Mouse (Mus musculus) MEL (cell line): ENCODE measurements around the gene Ptprf. TPM values are rescaled to one million over a fixed set of nuclear protein-coding genes. Genes with fewer than 3 reads are reported as not detected.
A peak's percentile ranks its signal among the peaks of the same experiment; 100 is the strongest.

Experiments
- DNase-seq: peaks from one replicate; pipeline ENCODE4 v3.0.0; 2011; ENCODE audit warnings: low read depth, low spot score
- H3K27ac ChIP-seq: 2 replicates; pipeline ENCODE4 v1.5.1; 2012; ENCODE audit warnings: low read depth, mild to moderate bottlenecking, control low read depth, low read length, moderate library complexity; ENCODE audit not compliant: control insufficient read depth
- H3K27me3 ChIP-seq, 2 experiments: fragments of 150-350 bp in 1 of 2; sonication (generic) in 1 of 2; 2 replicates each; pipeline ENCODE4 v1.6.1; 2012; ENCODE audit warnings: low read length in 2 of 2, mild to moderate bottlenecking in 2 of 2, improper control_type of control experiment in 1 of 2, moderate library complexity in 1 of 2; ENCODE audit not compliant: insufficient read depth in 2 of 2, control insufficient read depth in 1 of 2
- H3K36me3 ChIP-seq, 2 experiments: 2 replicates each; pipeline ENCODE4 v1.6.1; 2012 to 2014; ENCODE audit warnings: low read length in 2 of 2, improper control_type of control experiment in 1 of 2, inconsistent platforms in 1 of 2, mild to moderate bottlenecking in 1 of 2; ENCODE audit not compliant: insufficient read depth in 2 of 2, control insufficient read depth in 1 of 2
- H3K4me1 ChIP-seq, 2 experiments: fragments of 150-350 bp in 1 of 2; sonication (generic) in 1 of 2; 2 replicates each; pipeline ENCODE4 v1.6.1; 2012; ENCODE audit warnings: low read length in 2 of 2, improper control_type of control experiment in 1 of 2, mild to moderate bottlenecking in 1 of 2; ENCODE audit not compliant: insufficient read depth in 2 of 2, control insufficient read depth in 1 of 2
- H3K4me3 ChIP-seq, 2 experiments: fragments of 150-350 bp in 1 of 2; sonication (generic) in 1 of 2; 2 replicates each; pipeline ENCODE4 v1.5.1; 2012; ENCODE audit warnings: low read depth in 2 of 2, low read length in 2 of 2, mild to moderate bottlenecking in 2 of 2, moderate library complexity in 2 of 2, control low read depth in 1 of 2, improper control_type of control experiment in 1 of 2; ENCODE audit not compliant: control insufficient read depth in 1 of 2, insufficient read depth in 1 of 2
- H3K79me2 ChIP-seq: 2 replicates; pipeline ENCODE4 v1.6.1; 2012; ENCODE audit warnings: mild to moderate bottlenecking, low read length, moderate library complexity; ENCODE audit not compliant: control insufficient read depth, poor library complexity, insufficient read depth
- H3K9ac ChIP-seq: 2 replicates; pipeline ENCODE4 v1.6.1; 2012; ENCODE audit warnings: low read depth, mild to moderate bottlenecking, control low read depth, low read length, moderate library complexity; ENCODE audit not compliant: control insufficient read depth, poor library complexity, severe bottlenecking
- H3K9me3 ChIP-seq: fragments of 150-350 bp; sonication (generic); replicated peaks from 2 replicates; pipeline ENCODE4 v1.6.1; 2012; ENCODE audit warnings: mild to moderate bottlenecking, low read length, improper control_type of control experiment, moderate library complexity; ENCODE audit not compliant: insufficient read depth
- BHLHE40 ChIP-seq: IDR thresholded peaks from 2 replicates; pipeline ENCODE4 v1.6.1; 2012; ENCODE audit warnings: low read depth, mild to moderate bottlenecking, inconsistent platforms, low read length, improper control_type of control experiment, borderline replicate concordance
- CHD2 ChIP-seq: IDR thresholded peaks from 2 replicates; pipeline ENCODE4 v1.6.1; 2011; ENCODE audit warnings: low read length, improper control_type of control experiment
- CTCF ChIP-seq, 3 experiments: IDR thresholded peaks in 2 of 3; conservative IDR thresholded peaks in 1 of 3; 2 replicates each; pipeline ENCODE4 v1.5.1; 2011 to 2012; ENCODE audit warnings: low read length in 3 of 3, low read depth in 2 of 3, mild to moderate bottlenecking in 2 of 3, improper control_type of control experiment in 1 of 3, inconsistent platforms in 1 of 3, mixed read lengths in 1 of 3, moderate library complexity in 1 of 3; ENCODE audit not compliant: control insufficient read depth in 1 of 3, insufficient read depth in 1 of 3, poor library complexity in 1 of 3, severe bottlenecking in 1 of 3
- ELF1 ChIP-seq: IDR thresholded peaks from 2 replicates; pipeline ENCODE4 v1.6.1; 2014; ENCODE audit warnings: low read depth, mild to moderate bottlenecking, inconsistent platforms, low read length, improper control_type of control experiment, moderate library complexity
- ETS1 ChIP-seq: IDR thresholded peaks from 2 replicates; pipeline ENCODE4 v1.6.1; 2012; ENCODE audit warnings: low read depth, mild to moderate bottlenecking, inconsistent platforms, low read length, improper control_type of control experiment, moderate library complexity
- GATA1 ChIP-seq: IDR thresholded peaks from 2 replicates; pipeline ENCODE4 v1.6.1; 2011; ENCODE audit warnings: low read depth, low read length, improper control_type of control experiment
- MAX ChIP-seq: IDR thresholded peaks from 2 replicates; pipeline ENCODE4 v1.6.1; 2011; ENCODE audit warnings: low read length, improper control_type of control experiment
- POLR2A ChIP-seq, 2 experiments: IDR thresholded peaks; 2 replicates each; pipeline ENCODE4 v1.6.1; 2011 to 2012; ENCODE audit warnings: low read length in 2 of 2, mild to moderate bottlenecking in 2 of 2, control low read depth in 1 of 2, improper control_type of control experiment in 1 of 2, low read depth in 1 of 2, moderate library complexity in 1 of 2; ENCODE audit not compliant: control insufficient read depth in 1 of 2, insufficient read depth in 1 of 2, poor library complexity in 1 of 2
- POLR2AphosphoS2 ChIP-seq: IDR thresholded peaks from 2 replicates; pipeline ENCODE4 v1.6.1; 2011; ENCODE audit warnings: low read length, improper control_type of control experiment
- POLR2AphosphoS5 ChIP-seq: IDR thresholded peaks from 2 replicates; pipeline ENCODE4 v1.6.1; 2012; ENCODE audit warnings: low read depth, borderline replicate concordance, mild to moderate bottlenecking, inconsistent platforms, low read length, moderate library complexity, mixed read lengths
- RAD21 ChIP-seq: IDR thresholded peaks from 2 replicates; pipeline ENCODE4 v1.6.1; 2011; ENCODE audit warnings: mild to moderate bottlenecking, low read depth, low read length, improper control_type of control experiment
- SMC3 ChIP-seq: IDR thresholded peaks from 2 replicates; pipeline ENCODE4 v1.6.1; 2011; ENCODE audit warnings: low read depth, low read length, improper control_type of control experiment
- TBP ChIP-seq: IDR thresholded peaks from 2 replicates; pipeline ENCODE4 v1.8.0; 2011; ENCODE audit warnings: low read depth, low read length, improper control_type of control experiment
- TCF12 ChIP-seq: IDR thresholded peaks from 2 replicates; pipeline ENCODE4 v1.6.1; 2014; ENCODE audit warnings: low read depth, mild to moderate bottlenecking, inconsistent platforms, low read length, improper control_type of control experiment, moderate library complexity
- UBTF ChIP-seq: IDR thresholded peaks from 2 replicates; pipeline ENCODE4 v1.6.1; 2012; ENCODE audit warnings: low read depth, mild to moderate bottlenecking, inconsistent platforms, low read length, improper control_type of control experiment, moderate library complexity, borderline replicate concordance; ENCODE audit not compliant: insufficient read depth
- ZC3H11A ChIP-seq: IDR thresholded peaks from 2 replicates; pipeline ENCODE4 v1.6.1; 2012; ENCODE audit warnings: low read depth, mild to moderate bottlenecking, inconsistent platforms, low read length, improper control_type of control experiment
- ZKSCAN1 ChIP-seq: IDR thresholded peaks from 2 replicates; pipeline ENCODE4 v1.6.1; 2012; ENCODE audit warnings: low read depth, mild to moderate bottlenecking, inconsistent platforms, low read length, improper control_type of control experiment, moderate library complexity
- ZNF384 ChIP-seq: IDR thresholded peaks from 2 replicates; pipeline ENCODE4 v1.6.1; 2012; ENCODE audit warnings: low read depth, mild to moderate bottlenecking, inconsistent platforms, low read length, improper control_type of control experiment
- polyA plus RNA-seq, 2 experiments: library from polyadenylated mRNA; stranded (reverse) in 1 of 2; unstranded in 1 of 2; fragments of >175 nt in 1 of 2; fragments of >200 nt in 1 of 2; gene quantifications; 2 replicates each; pipeline versions ENCODE4 v1.2.1 to v1.2.4; 2012; ENCODE audit warnings: low replicate concordance in 2 of 2, low read depth in 1 of 2; ENCODE audit not compliant: insufficient read length in 2 of 2, insufficient read depth in 1 of 2, missing spikeins in 1 of 2
- total RNA-seq: library from RNA; depleted of rRNA; stranded (reverse); fragments of 300-350 nt; gene quantifications from 2 replicates; pipeline ENCODE4 v1.2.3, GENCODE M21; 2012; rRNA removed

Ptprf gene
- total RNA-seq (0.04 TPM in 1 of 2 replicates, not detected in the other), polyA plus RNA-seq (not detected)

DNA sequence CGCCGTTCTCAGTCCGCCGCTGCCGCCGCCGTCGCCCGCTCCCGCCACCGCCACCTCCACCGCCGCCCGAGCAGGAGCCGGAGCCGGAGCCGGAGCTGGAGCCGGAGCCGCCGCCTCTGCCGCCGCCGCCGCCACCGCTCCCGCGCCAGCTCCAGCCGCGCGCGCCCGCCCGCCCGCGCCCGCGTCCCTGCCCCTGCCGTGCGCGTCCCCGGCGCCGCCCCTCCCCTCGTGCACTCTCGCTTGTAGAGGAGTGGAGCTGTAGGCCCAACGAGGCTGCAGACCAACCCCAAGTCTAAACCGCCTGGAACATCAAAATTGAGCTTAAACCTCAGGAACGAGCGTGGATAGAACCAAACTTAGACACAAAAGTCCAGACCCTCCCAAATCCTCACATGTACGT is at the start of gene Ptprf:
Ptprf (minus strand) TSS at position 175 of the 400 bp plus-strand sequence.
- Histone ChIP-seq H3K4me1 (peaks cover 0 to 9% of the 10 kb centered on the region in 2 experiments; a peak in 2 of 4 replicates), H3K79me2 (no peaks in the 10 kb centered on the region), H3K27ac (no peak within 1 kb of the TSS), H3K4me3 (no peak within 1 kb of the TSS), H3K9ac (no peak within 1 kb of the TSS), H3K9me3 (no peaks in the 10 kb centered on the region), H3K27me3 (peaks cover 0 to 3% of the 10 kb centered on the region in 2 experiments; a peak in 2 of 4 replicates), H3K36me3 (no peaks in the 10 kb centered on the region)
- no peak for DNase-seq
- no peak for TF ChIP-seq TBP
- no peak for TF ChIP-seq ELF1

DNA sequence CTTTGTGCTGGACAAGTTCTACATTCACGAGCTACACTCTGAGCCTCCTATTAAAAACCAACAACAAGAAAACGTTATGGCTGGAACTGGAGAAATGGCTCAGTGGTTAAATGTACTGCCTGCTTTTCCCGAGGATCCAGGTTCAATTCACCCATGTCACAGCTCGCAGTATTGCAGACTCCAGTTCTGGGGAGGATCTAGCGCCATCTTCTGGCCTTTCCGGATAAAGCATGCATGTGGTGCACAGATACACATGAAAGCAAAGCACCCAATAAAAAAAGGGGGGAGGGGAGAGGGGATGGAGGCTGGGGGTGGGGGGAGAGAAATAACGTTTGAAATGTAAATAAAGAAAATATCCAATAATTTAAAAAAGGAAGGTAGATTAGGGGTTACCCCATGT is 45.5 kb upstream of the Ptprf start:
- Histone ChIP-seq H3K9me3 (no peaks in the 10 kb centered on the region), H3K27ac (no peak overlapping the region)
- peak; percentile 61 to 74 (median 67) for TF ChIP-seq CTCF (IDR thresholded peaks at IDR 0.05 in 2 of 3, conservative IDR thresholded peaks at IDR 0.05 in 1 of 3; ENCODE audit: control insufficient read depth in 1 of 3, insufficient read depth in 1 of 3, low read depth in 2 of 3, low read length in 3 of 3, poor library complexity in 1 of 3, severe bottlenecking in 1 of 3)
- TF ChIP-seq SMC3: peak; percentile 52
- no peak for TF ChIP-seq BHLHE40
- no peak for TF ChIP-seq CHD2
- no peak for TF ChIP-seq UBTF
- no peak for TF ChIP-seq POLR2AphosphoS5
- 0 out of 2 replicates have a peak, but pooled peaks have one; percentile 26 for TF ChIP-seq MAX
- TF ChIP-seq ZC3H11A: peak; percentile 16; the same call in 1 of the 2 replicates
- no peak for TF ChIP-seq ETS1
- no peak for TF ChIP-seq TCF12
- no peak for TF ChIP-seq POLR2A (IDR thresholded peaks at IDR 0.05; ENCODE audit: control insufficient read depth in 1 of 2, insufficient read depth in 1 of 2, low read depth in 1 of 2, low read length in 2 of 2, poor library complexity in 1 of 2)
- TF ChIP-seq RAD21: peak; percentile 52
- no peak for TF ChIP-seq TBP
- no peak for TF ChIP-seq ZKSCAN1
- no peak for TF ChIP-seq POLR2AphosphoS2
- TF ChIP-seq GATA1: no peak
- no peak for TF ChIP-seq ZNF384
- TF ChIP-seq, all 39 proteins: peak for 5
- Histone ChIP-seq H3K36me3 (no peaks in the 10 kb centered on the region), H3K27me3 (peaks cover 4 to 8% of the 10 kb centered on the region in 2 experiments; a peak in 3 of 4 replicates), H3K9ac (no peak overlapping the region), H3K4me1 (no peaks in the 10 kb centered on the region), H3K79me2 (no peaks in the 10 kb centered on the region), H3K4me3 (no peak overlapping the region)
- peak; percentile 66 for DNase-seq
